Mouse (Mus musculus) stomach, postnatal 0 days (tissue): Measurements from ENCODE around the gene Pon1. TPM values are rescaled to one million over a fixed set of nuclear protein-coding genes. Genes with fewer than 3 reads are reported as not detected.

Source experiments
- ATAC-seq: fragments of 200-750 bp; cut with Nextera tagmentation; 2 replicates; pipeline ENCODE4 v1.8.0; 2017; ENCODE audit not compliant: low FRiP score, low TSS enrichment
- DNase-seq: peaks from one replicate; pipeline ENCODE4 v3.0.0-alpha.2; 2016; ENCODE audit warnings: low spot score
- H3K27ac ChIP-seq: fragments of 300-500 bp; sonication (generic); replicated peaks from 2 replicates; pipeline ENCODE4 v1.5.1; 2014; ENCODE audit warnings: mild to moderate bottlenecking, control low read depth
- H3K27me3 ChIP-seq: fragments of 300-500 bp; sonication (generic); 2 replicates; pipeline ENCODE4 v1.6.1; 2014; ENCODE audit warnings: low read length; ENCODE audit not compliant: control insufficient read depth, insufficient read depth
- H3K36me3 ChIP-seq: fragments of 300-500 bp; sonication (generic); 2 replicates; pipeline ENCODE4 v1.6.1; 2014; ENCODE audit warnings: low read length, mixed read lengths; ENCODE audit not compliant: control insufficient read depth, insufficient read depth
- H3K4me1 ChIP-seq: fragments of 300-500 bp; sonication (generic); replicated peaks from 2 replicates; pipeline ENCODE4 v1.6.1; 2014; ENCODE audit warnings: antibody characterized with exemption; ENCODE audit not compliant: control insufficient read depth, insufficient read depth
- H3K4me2 ChIP-seq: fragments of 300-500 bp; sonication (generic); replicated peaks from 2 replicates; pipeline ENCODE4 v1.6.1; 2014; ENCODE audit warnings: low read depth, mild to moderate bottlenecking, control low read depth, moderate library complexity
- H3K4me3 ChIP-seq: fragments of 300-500 bp; sonication (generic); 2 replicates; pipeline ENCODE4 v1.5.1; 2014; ENCODE audit warnings: low read depth, low read length, control low read depth
- H3K9ac ChIP-seq: fragments of 300-500 bp; sonication (generic); 2 replicates; pipeline ENCODE4 v1.6.1; 2014; ENCODE audit warnings: mild to moderate bottlenecking, low read length, control low read depth, mixed read lengths
- H3K9me3 ChIP-seq: fragments of 300-500 bp; sonication (generic); 2 replicates; pipeline ENCODE4 v1.6.1; 2016; ENCODE audit warnings: low read length; ENCODE audit not compliant: control insufficient read depth
- CTCF ChIP-seq: IDR thresholded peaks from 2 replicates; pipeline ENCODE4 v1.5.1; 2016; ENCODE audit warnings: antibody characterized with exemption, low read depth, mild to moderate bottlenecking, moderate library complexity
- EP300 ChIP-seq: optimal IDR thresholded peaks from 2 replicates; pipeline ENCODE3; 2016; ENCODE audit warnings: antibody characterized with exemption
- WGBS: fragments of 180-500 bp; shearing (Covaris S2); extraction: QIAGEN DNeasy Blood & Tissue Kit; methylation state at CpG from one replicate; pipeline ENCODE4 v1.1.7; 2014; 5-methylcytosine and 5-hydroxymethylcytosine counted together
- polyA plus RNA-seq: library from polyadenylated mRNA; unstranded; fragments of >200 nt; fragmentation: Nextera tagmentation; extraction: Ambion mirVana; gene quantifications from 2 replicates; pipeline ENCODE4 v1.2.1, GENCODE M21; 2015

The Pon1 gene
- polyA plus RNA-seq, 1 experiment from 2014 or later = 0.52 TPM

- no peaks in the 10 kb centered on the region; the same call in 1 of the 2 replicates for H3K9me3 ChIP-seq
- no peaks in the 10 kb centered on the region for H3K4me1 ChIP-seq
- TF ChIP-seq EP300 (no peak), CTCF (no peak)
- H3K4me2 ChIP-seq = no peak overlapping the region
- no peaks in the 10 kb centered on the region for H3K27me3 ChIP-seq
- ATAC-seq = no peak
- no peak overlapping the region for H3K9ac ChIP-seq
- no peak overlapping the region for H3K4me3 ChIP-seq
- no peak for DNase-seq
- no peaks in the 10 kb centered on the region for H3K36me3 ChIP-seq
- 78% methylated on average over 3 of the region's 3 CpGs for WGBS
- H3K27ac ChIP-seq = no peak overlapping the region
These were observed 6.2 kb upstream of the Pon1 start for GRCm38 (mm10) chr6:5199916-5200315.

GRCm38 (mm10) chr6:5199376-5199905, 5.7 kb upstream of the Pon1 start:
- WGBS = 85% methylated on average over 8 of the region's 8 CpGs

GRCm38 (mm10) chr6:5198590-5198989, 4.8 kb upstream of the Pon1 start:
- no peaks in the 10 kb centered on the region for H3K9me3 ChIP-seq
- no peak overlapping the region for H3K27ac ChIP-seq
- no peak overlapping the region for H3K9ac ChIP-seq
- no peaks in the 10 kb centered on the region for H3K36me3 ChIP-seq
- no peaks in the 10 kb centered on the region for H3K27me3 ChIP-seq
- H3K4me2 ChIP-seq = no peak overlapping the region
- no peak overlapping the region for H3K4me3 ChIP-seq
- H3K4me1 ChIP-seq = no peaks in the 10 kb centered on the region
- ATAC-seq (no peak), DNase-seq (no peak)
- no peak for TF ChIP-seq EP300
- no peak for TF ChIP-seq CTCF
- 79% methylated on average over 5 of the region's 5 CpGs for WGBS

More at GRCm38 (mm10) chr6:5199376-5199905, 5.7 kb upstream of the Pon1 start:
- DNase-seq = no peak
- Histone ChIP-seq H3K27ac (no peak overlapping the region), H3K27me3 (no peaks in the 10 kb centered on the region), H3K4me1 (no peaks in the 10 kb centered on the region), H3K36me3 (no peaks in the 10 kb centered on the region), H3K4me2 (no peak overlapping the region), H3K9me3 (no peaks in the 10 kb centered on the region; the same call in 1 of the 2 replicates), H3K9ac (no peak overlapping the region), H3K4me3 (no peak overlapping the region)
- ATAC-seq = no peak
- TF ChIP-seq EP300 = no peak
- no peak for TF ChIP-seq CTCF

- no peak overlapping the region for H3K9ac ChIP-seq
- DNase-seq (no peak), ATAC-seq (no peak)
- H3K4me1 ChIP-seq = no peaks in the 10 kb centered on the region
- H3K27ac ChIP-seq = no peak overlapping the region
- H3K36me3 ChIP-seq = no peaks in the 10 kb centered on the region
- H3K4me3 ChIP-seq = no peak overlapping the region
- TF ChIP-seq EP300 = no peak
- no peak for TF ChIP-seq CTCF
- H3K9me3 ChIP-seq = no peaks in the 10 kb centered on the region
- no peak overlapping the region for H3K4me2 ChIP-seq
- WGBS = 81% methylated on average over 4 of the region's 4 CpGs
- no peaks in the 10 kb centered on the region for H3K27me3 ChIP-seq
These were observed 3.0 kb downstream of the Pon1 start for GRCm38 (mm10) chr6:5190761-5191160.

- H3K9me3 ChIP-seq = no peaks in the 10 kb centered on the region
- no peak overlapping the region for H3K27ac ChIP-seq
- H3K4me1 ChIP-seq = no peaks in the 10 kb centered on the region
- WGBS = 30% methylated on average over 4 of the region's 4 CpGs
- H3K4me2 ChIP-seq = no peak overlapping the region
- no peaks in the 10 kb centered on the region for H3K36me3 ChIP-seq
- no peak overlapping the region for H3K4me3 ChIP-seq
- H3K9ac ChIP-seq = no peak overlapping the region
- TF ChIP-seq CTCF (no peak), EP300 (no peak)
- ATAC-seq = no peak
- peak; percentile 39 for DNase-seq
- no peaks in the 10 kb centered on the region for H3K27me3 ChIP-seq
These were observed 4.2 kb downstream of the Pon1 start for GRCm38 (mm10) chr6:5189507-5189906.

- DNase-seq = no peak
- Histone ChIP-seq H3K4me1 (no peaks in the 10 kb centered on the region), H3K27me3 (no peaks in the 10 kb centered on the region), H3K9me3 (no peaks in the 10 kb centered on the region), H3K36me3 (no peaks in the 10 kb centered on the region), H3K4me3 (no peak overlapping the region), H3K4me2 (no peak overlapping the region), H3K27ac (no peak overlapping the region), H3K9ac (no peak overlapping the region)
- ATAC-seq = no peak
- no peak for TF ChIP-seq CTCF
- TF ChIP-seq EP300 = no peak
- WGBS = 58% methylated on average over 6 of the region's 6 CpGs
These were observed 4.8 kb downstream of the Pon1 start for GRCm38 (mm10) chr6:5188938-5189337.
